Mouse (Mus musculus): ENCODE data around the gene Hist1h3f. TPM values are rescaled to one million over a fixed set of nuclear protein-coding genes. Genes with fewer than 3 reads are reported as not detected.

Hist1h3f gene
- polyA plus RNA-seq, 1 experiment from 2014 or later: 0.32 TPM

DNA sequence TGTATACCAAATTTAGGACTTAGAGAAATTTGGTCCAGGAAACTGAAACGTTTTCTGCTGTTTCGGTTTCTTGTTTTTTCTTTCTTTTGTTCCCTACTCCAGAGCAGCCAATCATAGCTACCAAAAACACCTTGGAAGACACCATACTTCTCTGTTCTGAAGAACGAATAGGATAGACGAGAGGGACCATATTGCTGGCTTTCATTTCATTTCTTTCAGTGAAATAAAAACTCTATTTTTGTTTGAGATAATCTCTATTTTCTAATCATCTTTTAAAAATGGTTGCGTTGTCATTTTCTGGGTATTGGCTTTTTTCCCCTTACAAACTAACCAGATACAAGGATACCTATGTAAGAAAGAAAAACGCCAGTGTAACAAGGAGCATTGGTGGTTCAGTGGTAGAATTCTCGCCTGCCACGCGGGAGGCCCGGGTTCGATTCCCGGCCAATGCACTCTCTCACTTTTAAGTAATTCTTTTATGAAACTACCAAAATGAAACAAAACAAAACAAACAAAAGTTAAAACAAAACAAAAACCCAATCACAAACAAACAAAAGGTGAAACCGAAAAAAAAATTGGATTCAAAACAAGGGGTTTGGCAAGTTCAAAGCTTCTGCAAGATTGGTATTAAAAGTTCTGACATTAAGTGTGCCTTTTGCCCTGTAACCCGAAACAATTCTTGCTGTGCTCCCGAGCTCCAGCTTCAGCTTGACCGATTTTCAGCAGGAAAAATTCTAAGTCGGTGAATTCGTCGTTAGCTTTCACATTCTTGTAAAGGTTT lies 26.8 kb upstream of the Hist1h3f start:
- under 1% methylated on average over 19 of the region's 19 CpGs for WGBS
- H3K4me3 ChIP-seq (ENCODE audit: low read depth, low read length): peak overlapping the region; percentile 52
- no peaks in the 10 kb centered on the region for H3K4me1 ChIP-seq (ENCODE audit: insufficient read depth, low read depth, low read length)
- H3K9ac ChIP-seq (replicated peaks; ENCODE audit: low read depth): no peak overlapping the region
- H3K27ac ChIP-seq (ENCODE audit: low read length): peak overlapping the region; percentile 57; the same call in 1 of the 2 replicates
- ATAC-seq (peak; percentile 61), DNase-seq (ENCODE audit: low spot score) (peak; percentile 71)
- H3K4me2 ChIP-seq (replicated peaks; ENCODE audit: low read depth, low read length): peak overlapping the region; percentile 65
- no peak for TF ChIP-seq CTCF (IDR thresholded peaks at IDR 0.05)
- TF ChIP-seq EP300 (IDR thresholded peaks at IDR 0.05): no peak; the same call in 1 of the 2 replicates
- H3K36me3 ChIP-seq (ENCODE audit: insufficient read depth, low read length): no peaks in the 10 kb centered on the region
- H3K27me3 ChIP-seq (replicated peaks; ENCODE audit: insufficient read depth, low read length): no peaks in the 10 kb centered on the region
- no peaks in the 10 kb centered on the region for H3K9me3 ChIP-seq (ENCODE audit: low read length)

DNA sequence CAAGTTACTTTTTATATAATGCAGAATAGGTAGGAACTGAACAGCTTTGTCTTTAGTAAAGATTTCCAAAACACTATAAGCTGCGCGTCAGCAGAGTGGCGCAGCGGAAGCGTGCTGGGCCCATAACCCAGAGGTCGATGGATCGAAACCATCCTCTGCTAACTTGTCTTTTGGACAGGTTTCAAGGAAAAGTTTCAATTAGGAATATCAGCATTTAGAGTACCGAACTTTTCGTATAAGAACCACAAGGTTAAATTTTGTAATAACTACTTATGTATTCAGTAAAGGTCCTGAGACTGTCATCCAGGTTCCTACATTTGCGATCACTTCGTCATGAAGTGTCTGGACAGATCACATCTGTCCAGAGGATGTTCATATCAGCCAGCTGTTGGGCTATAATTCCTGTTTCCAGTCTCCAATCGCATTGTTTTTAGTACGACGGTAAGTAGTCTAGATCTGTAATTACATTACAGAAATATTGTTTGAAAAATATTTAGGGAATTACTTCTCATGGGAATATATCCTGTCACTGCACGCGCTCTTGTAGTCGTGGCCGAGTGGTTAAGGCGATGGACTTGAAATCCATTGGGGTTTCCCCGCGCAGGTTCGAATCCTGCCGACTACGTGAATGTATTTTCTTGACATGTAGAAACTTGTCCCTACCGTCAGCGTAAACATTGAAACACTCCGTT lies 26.1 kb upstream of the Hist1h3f start:
- H3K9me3 ChIP-seq (ENCODE audit: low read length): no peaks in the 10 kb centered on the region
- WGBS: under 1% methylated on average over 27 of the region's 27 CpGs
- H3K4me2 ChIP-seq (replicated peaks; ENCODE audit: low read depth, low read length): peak overlapping the region; percentile 65
- H3K4me3 ChIP-seq (ENCODE audit: low read depth, low read length): peak overlapping the region; percentile 52
- DNase-seq (ENCODE audit: low spot score) (peak; percentile 89), ATAC-seq (peak; percentile 88)
- no peaks in the 10 kb centered on the region for H3K27me3 ChIP-seq (replicated peaks; ENCODE audit: insufficient read depth, low read length)
- H3K4me1 ChIP-seq (ENCODE audit: insufficient read depth, low read depth, low read length): no peaks in the 10 kb centered on the region
- no peak overlapping the region; the same call in 1 of the 2 replicates for H3K9ac ChIP-seq (replicated peaks; ENCODE audit: low read depth)
- H3K27ac ChIP-seq (ENCODE audit: low read length): peak overlapping the region; percentile 57; the same call in 1 of the 2 replicates
- H3K36me3 ChIP-seq (ENCODE audit: insufficient read depth, low read length): no peaks in the 10 kb centered on the region
- peak; percentile 28; the same call in 1 of the 2 replicates for TF ChIP-seq EP300 (IDR thresholded peaks at IDR 0.05)
- no peak for TF ChIP-seq CTCF (IDR thresholded peaks at IDR 0.05)

DNA sequence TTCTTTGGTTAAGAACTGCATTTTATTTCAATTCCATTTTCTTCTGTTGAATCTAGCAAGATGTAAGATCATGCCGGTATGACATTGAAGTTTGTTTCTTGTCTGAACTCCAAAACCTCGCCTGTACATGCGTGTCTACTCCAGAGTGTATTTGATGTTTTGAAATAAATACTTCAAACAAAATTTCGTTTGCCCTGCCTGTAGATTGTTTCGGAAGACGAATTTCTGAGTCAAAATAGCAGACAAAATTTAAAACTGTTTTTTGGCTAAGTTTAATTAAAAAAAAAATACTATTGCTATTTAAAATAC lies 25.6 kb upstream of the Hist1h3f start:
- Histone ChIP-seq H3K4me1 (ENCODE audit: insufficient read depth, low read depth, low read length) (no peaks in the 10 kb centered on the region), H3K4me3 (ENCODE audit: low read depth, low read length) (peak overlapping the region; percentile 52), H3K36me3 (ENCODE audit: insufficient read depth, low read length) (no peaks in the 10 kb centered on the region), H3K27me3 (replicated peaks; ENCODE audit: insufficient read depth, low read length) (no peaks in the 10 kb centered on the region), H3K9ac (replicated peaks; ENCODE audit: low read depth) (no peak overlapping the region; the same call in 1 of the 2 replicates), H3K9me3 (ENCODE audit: low read length) (no peaks in the 10 kb centered on the region), H3K4me2 (replicated peaks; ENCODE audit: low read depth, low read length) (peak overlapping the region; percentile 65), H3K27ac (ENCODE audit: low read length) (no peak overlapping the region)
- under 1% methylated on average over 6 of the region's 6 CpGs for WGBS
- ATAC-seq (0 out of 2 replicates have a peak, but pooled peaks have one; percentile 0), DNase-seq (ENCODE audit: low spot score) (no peak)
- TF ChIP-seq CTCF (IDR thresholded peaks at IDR 0.05): no peak
- TF ChIP-seq EP300 (IDR thresholded peaks at IDR 0.05): no peak

DNA sequence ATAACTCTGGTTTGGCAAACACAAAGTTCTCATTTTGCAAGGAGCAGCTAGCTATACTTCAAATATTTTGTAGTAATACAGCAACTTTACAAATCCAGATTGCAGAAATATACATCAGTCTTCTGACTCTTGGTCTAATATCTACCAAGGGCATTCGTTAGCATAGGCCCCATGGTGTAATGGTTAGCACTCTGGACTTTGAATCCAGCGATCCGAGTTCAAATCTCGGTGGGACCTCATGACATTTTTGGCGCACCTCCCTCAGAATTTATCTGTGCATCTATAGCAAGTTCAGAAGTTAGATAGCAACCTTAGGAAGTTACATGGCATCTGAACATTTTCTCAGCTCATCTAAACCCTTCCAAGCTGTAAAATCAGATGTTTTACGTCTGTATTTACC lies 25.0 kb upstream of the Hist1h3f start:
- H3K9ac ChIP-seq (replicated peaks; ENCODE audit: low read depth): no peak overlapping the region
- peak overlapping the region; percentile 65 for H3K4me2 ChIP-seq (replicated peaks; ENCODE audit: low read depth, low read length)
- WGBS: under 1% methylated on average over 6 of the region's 6 CpGs
- no peaks in the 10 kb centered on the region for H3K9me3 ChIP-seq (ENCODE audit: low read length)
- DNase-seq (ENCODE audit: low spot score) (peak; percentile 79), ATAC-seq (peak; percentile 55)
- TF ChIP-seq EP300 (IDR thresholded peaks at IDR 0.05) (no peak; the same call in 1 of the 2 replicates), CTCF (IDR thresholded peaks at IDR 0.05) (no peak)
- peak overlapping the region; percentile 52 for H3K4me3 ChIP-seq (ENCODE audit: low read depth, low read length)
- no peaks in the 10 kb centered on the region for H3K4me1 ChIP-seq (ENCODE audit: insufficient read depth, low read depth, low read length)
- H3K36me3 ChIP-seq (ENCODE audit: insufficient read depth, low read length): no peaks in the 10 kb centered on the region
- H3K27ac ChIP-seq (ENCODE audit: low read length): peak overlapping the region; percentile 74
- H3K27me3 ChIP-seq (replicated peaks; ENCODE audit: insufficient read depth, low read length): no peaks in the 10 kb centered on the region

DNA sequence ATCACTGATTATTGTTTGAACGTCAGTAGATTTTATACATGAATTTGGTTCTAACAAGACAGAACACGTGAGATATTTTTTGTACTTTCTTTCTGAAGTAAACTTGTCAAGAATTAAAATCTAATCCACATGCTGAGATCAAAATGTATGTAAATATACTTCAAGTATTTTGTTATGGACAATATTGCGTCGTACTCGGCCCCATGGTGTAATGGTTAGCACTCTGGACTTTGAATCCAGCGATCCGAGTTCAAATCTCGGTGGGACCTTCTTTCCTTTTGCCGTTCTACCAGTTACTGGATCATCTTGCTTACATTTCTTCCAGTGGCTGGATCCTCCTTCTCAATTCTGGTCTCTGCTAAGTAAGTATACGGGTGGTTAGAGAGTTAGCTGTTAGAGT lies 24.4 kb upstream of the Hist1h3f start:
- peak overlapping the region; percentile 52 for H3K4me3 ChIP-seq (ENCODE audit: low read depth, low read length)
- no peak overlapping the region for H3K9ac ChIP-seq (replicated peaks; ENCODE audit: low read depth)
- H3K9me3 ChIP-seq (ENCODE audit: low read length): no peaks in the 10 kb centered on the region
- H3K4me1 ChIP-seq (ENCODE audit: insufficient read depth, low read depth, low read length): no peaks in the 10 kb centered on the region
- H3K4me2 ChIP-seq (replicated peaks; ENCODE audit: low read depth, low read length): peak overlapping the region; percentile 65
- TF ChIP-seq CTCF (IDR thresholded peaks at IDR 0.05): no peak
- 0 out of 2 replicates have a peak, but pooled peaks have one; percentile 59 for TF ChIP-seq EP300 (IDR thresholded peaks at IDR 0.05)
- H3K36me3 ChIP-seq (ENCODE audit: insufficient read depth, low read length): no peaks in the 10 kb centered on the region
- WGBS: 0% methylated on average over 10 of the region's 10 CpGs
- peak; percentile 76 for DNase-seq (ENCODE audit: low spot score)
- H3K27me3 ChIP-seq (replicated peaks; ENCODE audit: insufficient read depth, low read length): no peaks in the 10 kb centered on the region
- H3K27ac ChIP-seq (ENCODE audit: low read length): peak overlapping the region; percentile 74
- peak; percentile 51 for ATAC-seq

DNA sequence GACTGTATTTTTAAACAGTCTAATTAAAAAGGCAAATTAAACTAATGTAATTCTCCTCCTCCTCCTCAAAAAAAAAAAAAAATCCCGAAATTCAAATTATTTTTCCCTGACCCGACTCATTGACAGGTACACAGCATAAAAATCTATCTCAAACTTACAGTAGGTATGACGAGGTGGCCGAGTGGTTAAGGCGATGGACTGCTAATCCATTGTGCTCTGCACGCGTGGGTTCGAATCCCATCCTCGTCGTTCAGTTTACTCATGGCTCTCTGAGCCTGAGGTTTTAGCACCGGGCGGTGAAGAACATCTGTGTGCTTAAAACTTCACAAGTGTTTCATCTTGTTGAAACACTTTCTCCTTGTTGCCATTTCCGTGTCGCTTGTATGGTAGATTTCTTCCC lies 22.1 kb upstream of the Hist1h3f start:
- TF ChIP-seq EP300 (IDR thresholded peaks at IDR 0.05): no peak
- TF ChIP-seq CTCF (IDR thresholded peaks at IDR 0.05): no peak
- Histone ChIP-seq H3K9me3 (ENCODE audit: low read length) (no peaks in the 10 kb centered on the region), H3K9ac (replicated peaks; ENCODE audit: low read depth) (no peak overlapping the region), H3K4me3 (ENCODE audit: low read depth, low read length) (no peak overlapping the region), H3K27ac (ENCODE audit: low read length) (no peak overlapping the region), H3K4me1 (ENCODE audit: insufficient read depth, low read depth, low read length) (no peaks in the 10 kb centered on the region), H3K36me3 (ENCODE audit: insufficient read depth, low read length) (no peaks in the 10 kb centered on the region), H3K27me3 (replicated peaks; ENCODE audit: insufficient read depth, low read length) (no peaks in the 10 kb centered on the region), H3K4me2 (replicated peaks; ENCODE audit: low read depth, low read length) (no peak overlapping the region)
- ATAC-seq (no peak), DNase-seq (ENCODE audit: low spot score) (peak; percentile 74)
- WGBS: 2% methylated on average over 14 of the region's 14 CpGs

All from lung, postnatal 0 days (tissue).